Mouse (Mus musculus) brain, embryonic 14.5 days (tissue): ENCODE results near the gene Prtg.

Experiments used
- CTCF ChIP-seq: fragments of 200-500 bp; IDR thresholded peaks from 2 replicates; pipeline ENCODE4 v1.5.1; 2012; ENCODE audit warnings: inconsistent platforms, mild to moderate bottlenecking, moderate library complexity, borderline replicate concordance; ENCODE audit not compliant: insufficient read depth, insufficient read length; ENCODE audit errors: extremely low read depth
- POLR2A ChIP-seq: fragments of 200-500 bp; IDR thresholded peaks from 2 replicates; pipeline ENCODE4 v1.6.1; 2012; ENCODE audit warnings: mild to moderate bottlenecking, inconsistent platforms, borderline replicate concordance; ENCODE audit not compliant: poor library complexity, insufficient read depth, insufficient read length, severe bottlenecking; ENCODE audit errors: extremely low read depth

DNA sequence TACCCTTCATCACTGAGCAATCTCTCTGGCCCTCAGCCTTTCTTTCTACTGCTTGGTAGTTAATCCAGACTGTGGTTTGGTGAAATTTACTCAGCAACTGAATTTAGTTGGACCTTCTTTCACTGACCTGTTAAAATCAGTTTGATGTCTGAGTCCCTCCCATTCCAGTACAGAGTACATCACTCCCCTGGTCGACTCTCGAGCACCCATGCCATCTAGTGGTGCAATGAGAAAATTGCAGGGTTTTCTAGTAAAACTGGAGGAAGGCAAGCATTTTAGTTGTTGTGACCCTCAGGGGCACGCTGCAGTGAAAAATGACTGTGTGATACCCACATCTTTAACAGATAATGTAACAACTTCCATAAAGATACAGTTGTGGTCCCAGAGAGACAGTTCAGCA is 77.3 kb downstream of the Prtg start:
- TF ChIP-seq CTCF (peak; percentile 81; the same call in 1 of the 2 replicates), POLR2A (no peak)
